Comparison of ENCODE assay signal across 1 mouse cellular context in genomic region chr16:56064334-56064990, GRCm38 (mm10).
A peak's percentile ranks its signal among the peaks of the same experiment; 100 is the strongest.
TF ChIP-seq lines count a peak whose summit lies in the region.

No protein-coding gene starts in this region.

TF ChIP-seq in CH12.LX, 34 proteins besides CTCF, POLR2A, EP300 and RAD21 (continued from another document):
- TF ChIP-seq GABPA (IDR thresholded peaks at IDR 0.05; ENCODE audit: insufficient replicate concordance, low read depth, low read length) (no peak), TCF12 (IDR thresholded peaks at IDR 0.05; ENCODE audit: low read depth, low read length) (peak; percentile 80), IRF4 (IDR thresholded peaks at IDR 0.05; ENCODE audit: low read depth, low read length) (peak; percentile 71), POLR2AphosphoS2 (IDR thresholded peaks at IDR 0.05; ENCODE audit: low read depth, low read length) (no peak; the same call in 1 of the 2 replicates), ZKSCAN1 (IDR thresholded peaks at IDR 0.05; ENCODE audit: borderline replicate concordance, low read depth, low read length) (peak; percentile 14; the same call in 1 of the 2 replicates), MXI1 (IDR thresholded peaks at IDR 0.05; ENCODE audit: low read depth, low read length) (no peak; the same call in 1 of the 2 replicates), PAX5 (IDR thresholded peaks at IDR 0.05; ENCODE audit: low read length) (no peak), NRF1 (IDR thresholded peaks at IDR 0.05; ENCODE audit: low read depth, low read length) (peak; percentile 85), JUND (conservative IDR thresholded peaks at IDR 0.05; ENCODE audit: low read depth, low read length) (0 out of 2 replicates have a peak, but pooled peaks have one; percentile 14), MAZ (IDR thresholded peaks at IDR 0.05; ENCODE audit: low read depth, low read length) (no peak), CHD2 (IDR thresholded peaks at IDR 0.05; ENCODE audit: low read length) (no peak), SIN3A (IDR thresholded peaks at IDR 0.05; ENCODE audit: low read length) (peak; percentile 79), CHD1 (IDR thresholded peaks at IDR 0.05; ENCODE audit: low read depth, low read length) (no peak), UBTF (IDR thresholded peaks at IDR 0.05; ENCODE audit: low read depth, low read length) (no peak), BHLHE40 (IDR thresholded peaks at IDR 0.05; ENCODE audit: low read depth, low read length) (peak; percentile 99), ZMIZ1 (IDR thresholded peaks at IDR 0.05; ENCODE audit: low read depth, low read length) (no peak), ZC3H11A (IDR thresholded peaks at IDR 0.05; ENCODE audit: low read depth, low read length) (no peak), NELFE (IDR thresholded peaks at IDR 0.05; ENCODE audit: low read depth, low read length) (no peak)
